Mouse (Mus musculus): ENCODE measurements around the gene Tfeb. TPM values are rescaled to one million over a fixed set of nuclear protein-coding genes. Genes with fewer than 3 reads are reported as not detected.

The Tfeb gene
- polyA plus RNA-seq, 2 experiments: 10.6 to 12.2 TPM

DNA sequence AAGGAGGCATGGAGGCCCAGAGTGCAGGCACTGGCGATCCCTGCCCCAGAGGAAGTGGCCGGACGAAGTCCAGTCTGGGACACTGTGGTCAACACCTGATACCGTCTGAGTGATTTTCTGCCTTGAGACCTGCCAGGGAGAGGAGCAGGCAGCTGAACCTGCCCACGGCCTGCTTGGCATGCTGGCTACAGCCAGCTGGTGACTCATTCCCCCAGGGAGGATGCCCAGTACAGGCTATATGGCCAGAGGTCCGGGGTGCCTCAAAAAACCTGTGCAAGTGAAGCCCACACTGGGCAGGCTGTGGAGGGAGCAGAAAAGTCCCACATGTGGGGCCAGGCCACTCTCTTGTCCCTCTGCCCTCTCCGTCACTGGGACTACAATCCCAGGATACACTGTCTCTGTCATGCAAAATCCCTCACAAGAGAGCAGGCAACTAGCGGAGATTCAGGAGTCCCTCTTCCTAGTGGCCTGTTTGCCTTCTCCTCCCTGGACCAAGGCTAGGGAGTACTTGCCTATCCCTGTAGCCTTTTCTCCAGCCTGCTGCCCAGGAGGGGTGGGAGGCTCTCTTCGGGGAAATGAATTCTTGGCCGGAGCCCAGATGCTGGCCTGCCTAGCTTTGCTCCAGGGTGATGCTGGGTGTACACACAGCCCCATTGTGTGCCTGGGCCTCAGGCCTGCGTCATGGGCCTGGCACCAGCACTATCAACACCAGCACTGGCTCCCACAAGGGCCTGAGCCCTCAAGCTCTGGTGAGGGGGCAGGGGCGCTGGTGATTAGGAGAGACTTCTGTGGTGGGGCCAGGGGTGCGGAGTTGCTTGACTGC lies 25.9 kb downstream of the Tfeb start:
- DNase-seq (ENCODE audit: low spot score) (peak; percentile 46), ATAC-seq (ENCODE audit: low FRiP score, low read depth) (peak; percentile 67)
- H3K4me1 ChIP-seq (ENCODE audit: control insufficient read depth, insufficient read depth, low read length): peaks cover 6% of the 10 kb centered on the region; the same call in 1 of the 2 replicates
- H3K4me2 ChIP-seq (replicated peaks; ENCODE audit: low read depth, low read length, severe bottlenecking): no peak overlapping the region
- peak overlapping the region; percentile 31; the same call in 1 of the 2 replicates for H3K9ac ChIP-seq (ENCODE audit: low read depth, low read length, severe bottlenecking)
- WGBS: 71% methylated on average over 13 of the region's 13 CpGs
- peak overlapping the region; percentile 76 for H3K27ac ChIP-seq (replicated peaks; ENCODE audit: low read depth, low read length)
- no peaks in the 10 kb centered on the region for H3K27me3 ChIP-seq (ENCODE audit: control insufficient read depth, insufficient read depth, low read length)
- no peaks in the 10 kb centered on the region for H3K36me3 ChIP-seq (ENCODE audit: control insufficient read depth, insufficient read depth, low read length)
- TF ChIP-seq POLR2A (IDR thresholded peaks at IDR 0.05; ENCODE audit: borderline replicate concordance, extremely low read depth, insufficient read depth, insufficient read length): no peak
- no peak overlapping the region for H3K4me3 ChIP-seq (replicated peaks; ENCODE audit: low read length)
- no peaks in the 10 kb centered on the region for H3K9me3 ChIP-seq (ENCODE audit: control insufficient read depth, low read length)

DNA sequence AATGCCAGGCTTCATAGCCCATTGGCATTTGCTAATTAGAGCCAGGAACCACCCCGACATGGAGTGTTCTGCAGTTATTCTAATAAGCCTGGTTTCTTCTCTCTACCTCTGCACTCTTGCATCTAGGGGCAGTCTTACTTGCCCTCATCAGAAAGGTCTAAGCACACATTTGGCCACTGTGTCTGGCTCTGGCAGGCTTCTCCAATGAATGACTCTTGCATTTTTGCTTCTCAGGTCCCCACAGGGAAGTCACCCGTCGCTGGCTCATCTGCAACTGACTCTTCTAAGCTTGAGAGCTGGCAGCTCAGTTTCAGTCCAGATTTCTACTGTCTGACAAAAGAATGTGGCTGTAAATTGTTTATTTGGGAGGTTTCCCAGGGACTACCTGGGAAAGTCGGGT lies 29.2 kb downstream of the Tfeb start:
- H3K9me3 ChIP-seq (ENCODE audit: control insufficient read depth, low read length): no peaks in the 10 kb centered on the region
- ATAC-seq (ENCODE audit: low FRiP score, low read depth): no peak
- TF ChIP-seq POLR2A (IDR thresholded peaks at IDR 0.05; ENCODE audit: borderline replicate concordance, extremely low read depth, insufficient read depth, insufficient read length): no peak
- peaks cover 6% of the 10 kb centered on the region; the same call in 1 of the 2 replicates for H3K4me1 ChIP-seq (ENCODE audit: control insufficient read depth, insufficient read depth, low read length)
- no peaks in the 10 kb centered on the region for H3K36me3 ChIP-seq (ENCODE audit: control insufficient read depth, insufficient read depth, low read length)
- H3K4me3 ChIP-seq (replicated peaks; ENCODE audit: low read length): no peak overlapping the region
- DNase-seq (ENCODE audit: low spot score): no peak
- no peak overlapping the region for H3K4me2 ChIP-seq (replicated peaks; ENCODE audit: low read depth, low read length, severe bottlenecking)
- no peak overlapping the region for H3K9ac ChIP-seq (ENCODE audit: low read depth, low read length, severe bottlenecking)
- WGBS: 61% methylated on average over 4 of the region's 4 CpGs
- no peak overlapping the region for H3K27ac ChIP-seq (replicated peaks; ENCODE audit: low read depth, low read length)
- H3K27me3 ChIP-seq (ENCODE audit: control insufficient read depth, insufficient read depth, low read length): no peaks in the 10 kb centered on the region

DNA sequence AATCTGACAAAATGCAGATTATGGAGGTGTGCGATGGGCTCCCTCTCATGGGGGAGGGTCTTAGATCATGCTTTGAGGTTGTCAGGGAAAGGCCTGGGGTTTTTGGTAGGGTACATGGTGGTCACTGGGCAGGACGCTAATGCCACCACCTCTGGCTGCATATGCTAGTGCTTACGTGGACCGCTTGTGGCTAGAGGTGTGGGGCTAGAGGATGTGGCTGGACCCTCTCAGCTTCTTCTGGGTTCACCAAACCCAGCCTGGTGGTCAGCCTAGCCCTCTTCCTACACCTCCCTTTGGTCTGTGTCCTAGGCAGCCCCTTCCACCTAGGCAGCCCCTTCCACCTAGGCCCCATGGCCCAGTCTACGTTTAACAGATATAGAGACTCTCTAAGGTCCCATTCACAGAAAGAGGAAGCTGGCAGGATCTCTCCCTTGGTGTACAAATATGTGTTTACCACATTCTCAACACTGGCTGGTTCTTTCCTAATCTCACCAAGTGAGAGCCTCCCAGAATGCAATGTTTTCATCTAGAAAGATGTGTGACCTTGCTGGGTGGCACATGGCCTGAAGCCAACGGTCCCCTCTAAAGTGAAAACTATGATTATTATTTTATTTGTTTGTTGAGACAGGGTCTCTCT lies 29.7 kb downstream of the Tfeb start:
- H3K9ac ChIP-seq (ENCODE audit: low read depth, low read length, severe bottlenecking): no peak overlapping the region
- H3K27me3 ChIP-seq (ENCODE audit: control insufficient read depth, insufficient read depth, low read length): no peaks in the 10 kb centered on the region
- no peak for DNase-seq (ENCODE audit: low spot score)
- 89% methylated on average over 6 of the region's 6 CpGs for WGBS
- H3K36me3 ChIP-seq (ENCODE audit: control insufficient read depth, insufficient read depth, low read length): no peaks in the 10 kb centered on the region
- no peaks in the 10 kb centered on the region for H3K9me3 ChIP-seq (ENCODE audit: control insufficient read depth, low read length)
- peaks cover 6% of the 10 kb centered on the region; the same call in 1 of the 2 replicates for H3K4me1 ChIP-seq (ENCODE audit: control insufficient read depth, insufficient read depth, low read length)
- H3K4me2 ChIP-seq (replicated peaks; ENCODE audit: low read depth, low read length, severe bottlenecking): no peak overlapping the region
- no peak for ATAC-seq (ENCODE audit: low FRiP score, low read depth)
- TF ChIP-seq POLR2A (IDR thresholded peaks at IDR 0.05; ENCODE audit: borderline replicate concordance, extremely low read depth, insufficient read depth, insufficient read length): no peak
- no peak overlapping the region for H3K4me3 ChIP-seq (replicated peaks; ENCODE audit: low read length)
- H3K27ac ChIP-seq (replicated peaks; ENCODE audit: low read depth, low read length): no peak overlapping the region

DNA sequence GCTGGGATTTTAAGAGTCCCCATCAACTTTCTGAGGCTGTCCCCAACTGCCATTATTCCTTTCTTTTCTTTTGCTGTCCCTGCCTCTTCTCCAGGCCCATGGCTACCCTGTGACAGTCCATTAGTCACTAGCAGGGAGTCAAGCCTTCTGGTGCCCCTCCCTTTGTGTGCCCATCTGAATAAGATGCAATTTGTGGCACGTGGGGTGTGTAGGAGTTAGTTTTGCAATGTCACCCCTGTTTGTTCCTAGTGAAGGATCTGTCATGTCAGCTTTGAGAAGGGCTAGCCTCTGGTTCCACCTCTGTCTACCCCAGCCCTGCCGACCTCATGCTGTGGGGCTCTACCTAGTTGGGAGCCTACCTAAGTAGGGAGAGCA lies 30.2 kb downstream of the Tfeb start:
- Histone ChIP-seq H3K9me3 (ENCODE audit: control insufficient read depth, low read length) (no peaks in the 10 kb centered on the region), H3K36me3 (ENCODE audit: control insufficient read depth, insufficient read depth, low read length) (no peaks in the 10 kb centered on the region), H3K27me3 (ENCODE audit: control insufficient read depth, insufficient read depth, low read length) (no peaks in the 10 kb centered on the region), H3K27ac (replicated peaks; ENCODE audit: low read depth, low read length) (no peak overlapping the region), H3K4me3 (replicated peaks; ENCODE audit: low read length) (no peak overlapping the region), H3K4me2 (replicated peaks; ENCODE audit: low read depth, low read length, severe bottlenecking) (no peak overlapping the region), H3K9ac (ENCODE audit: low read depth, low read length, severe bottlenecking) (no peak overlapping the region), H3K4me1 (ENCODE audit: control insufficient read depth, insufficient read depth, low read length) (peaks cover 6% of the 10 kb centered on the region; the same call in 1 of the 2 replicates)
- DNase-seq (ENCODE audit: low spot score) (no peak), ATAC-seq (ENCODE audit: low FRiP score, low read depth) (no peak)
- 63% methylated on average over 2 of the region's 2 CpGs for WGBS
- TF ChIP-seq POLR2A (IDR thresholded peaks at IDR 0.05; ENCODE audit: borderline replicate concordance, extremely low read depth, insufficient read depth, insufficient read length): no peak

DNA sequence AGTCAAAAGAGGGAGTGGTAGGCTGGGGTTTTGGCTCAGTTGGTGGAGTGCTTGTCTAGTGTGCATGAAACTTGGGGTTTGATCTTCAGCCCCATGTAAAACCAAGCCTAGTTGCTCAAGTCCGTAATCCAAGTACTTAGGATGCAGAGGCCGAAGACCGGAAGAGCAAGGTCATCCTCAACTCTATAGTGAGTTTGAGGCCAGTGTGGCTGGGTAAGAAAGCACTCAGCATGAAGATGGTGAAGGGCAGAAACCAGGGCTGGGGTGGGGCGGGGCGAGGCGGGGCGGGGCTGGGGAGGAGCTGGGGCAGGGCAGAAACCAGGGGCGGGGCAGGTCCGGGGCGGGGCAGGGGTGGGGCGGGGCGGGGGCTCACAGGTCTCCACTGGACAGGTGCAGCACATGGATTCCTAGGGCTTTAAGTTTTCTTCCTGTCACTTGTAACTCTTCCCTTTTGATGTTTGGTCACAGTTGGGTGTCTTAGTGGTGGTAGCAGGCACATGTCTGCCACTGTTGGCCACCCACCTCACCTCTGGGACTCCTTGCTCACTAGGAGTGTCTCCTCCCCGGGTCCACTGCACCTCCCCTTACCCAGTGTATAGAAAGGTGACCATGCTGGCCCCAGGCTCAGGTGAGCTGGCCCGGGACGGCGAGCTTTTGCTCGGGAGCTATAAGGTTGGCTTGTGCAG lies 30.8 kb downstream of the Tfeb start:
- 55% methylated on average over 12 of the region's 17 CpGs for WGBS
- ATAC-seq (ENCODE audit: low FRiP score, low read depth): no peak
- Histone ChIP-seq H3K4me3 (replicated peaks; ENCODE audit: low read length) (no peak overlapping the region), H3K4me1 (ENCODE audit: control insufficient read depth, insufficient read depth, low read length) (peaks cover 2% of the 10 kb centered on the region; the same call in 1 of the 2 replicates), H3K36me3 (ENCODE audit: control insufficient read depth, insufficient read depth, low read length) (no peaks in the 10 kb centered on the region), H3K27ac (replicated peaks; ENCODE audit: low read depth, low read length) (no peak overlapping the region), H3K9ac (ENCODE audit: low read depth, low read length, severe bottlenecking) (no peak overlapping the region), H3K4me2 (replicated peaks; ENCODE audit: low read depth, low read length, severe bottlenecking) (no peak overlapping the region), H3K9me3 (ENCODE audit: control insufficient read depth, low read length) (no peaks in the 10 kb centered on the region), H3K27me3 (ENCODE audit: control insufficient read depth, insufficient read depth, low read length) (no peaks in the 10 kb centered on the region)
- TF ChIP-seq POLR2A (IDR thresholded peaks at IDR 0.05; ENCODE audit: borderline replicate concordance, extremely low read depth, insufficient read depth, insufficient read length): no peak
- DNase-seq (ENCODE audit: low spot score): no peak
